In genomic region chr6:29858619-29859018, GRCm38 (mm10) we compare ENCODE assay signal across 13 mouse cellular contexts. TPM values are rescaled to one million over a fixed set of nuclear protein-coding genes. Genes with fewer than 3 reads are reported as not detected.
DNase-seq lines count a peak whose midpoint lies in the region; ATAC-seq and TF ChIP-seq lines count a peak whose summit lies in the region.
"Had no signal": no experiment of that assay in that cellular context is flagged by ENCODE, and none has a peak within 500 bp of the region (broad histone marks: within the 10 kb centered on the region; RNA-seq: fewer than 3 reads in every experiment).

No protein-coding gene starts in this region.

- TF ChIP-seq EP300 in lung, postnatal 0 days (IDR thresholded peaks at IDR 0.05): no peak

- no peaks in the 10 kb centered on the region for H3K9me3 ChIP-seq in heart, embryonic 10.5 days
- no peaks in the 10 kb centered on the region for H3K9me3 ChIP-seq in lung, postnatal 0 days (ENCODE audit: low read length)
- H3K9me3 ChIP-seq: hindbrain, embryonic 15.5 days; midbrain, embryonic 10.5 days had no signal

- WGBS in heart, embryonic 10.5 days: 52% methylated on average over 6 of the region's 6 CpGs
- WGBS in lung, postnatal 0 days: 56% methylated on average over 6 of the region's 6 CpGs
- WGBS in thymus, adult 2 months: 90% methylated on average over 6 of the region's 6 CpGs

- H3K4me2 ChIP-seq in lung, postnatal 0 days (replicated peaks; ENCODE audit: low read depth, low read length): no peak overlapping the region
- H3K4me2 ChIP-seq: hindbrain, embryonic 15.5 days had no signal

- no peaks in the 10 kb centered on the region for H3K27me3 ChIP-seq in heart, embryonic 10.5 days (ENCODE audit: insufficient read depth, poor library complexity, severe bottlenecking)
- no peaks in the 10 kb centered on the region for H3K27me3 ChIP-seq in lung, postnatal 0 days (replicated peaks; ENCODE audit: insufficient read depth, low read length)
- H3K27me3 ChIP-seq in thymus, adult 2 months (ENCODE audit: control insufficient read depth, insufficient read depth, low read length): no peaks in the 10 kb centered on the region
- H3K27me3 ChIP-seq: hindbrain, embryonic 15.5 days had no signal

- DNase-seq in heart, embryonic 10.5 days (ENCODE audit: low spot score): peak; percentile 93
- DNase-seq in heart, adult 8-10 months (ENCODE audit: low spot score): no peak
- no peak for DNase-seq in lung, postnatal 0 days (ENCODE audit: low spot score)
- DNase-seq in lung, postnatal 4 days: no peak
- DNase-seq in c-Kit-positive CD71-positive TER-119-negative erythroid progenitor cells, embryonic 14.5 days (ENCODE audit: low read depth): peak; percentile 74
- DNase-seq in urinary bladder, postnatal 14 days (ENCODE audit: low spot score): no peak
- DNase-seq in thymus, adult 2 months: no peak
- DNase-seq: B cell, adult 2 months; cerebellum, adult 8-10 months; lung, adult 18-20 months had no signal

- H3K4me3 ChIP-seq in heart, embryonic 10.5 days: no peak overlapping the region
- H3K4me3 ChIP-seq in lung, postnatal 0 days (ENCODE audit: low read depth, low read length): no peak overlapping the region
- H3K4me3 ChIP-seq in thymus, adult 2 months (ENCODE audit: control insufficient read depth, insufficient read depth, low read length): no peak overlapping the region
- H3K4me3 ChIP-seq: hindbrain, embryonic 15.5 days; midbrain, embryonic 10.5 days had no signal

- no peak for TF ChIP-seq POLR2A in thymus, adult 2 months (IDR thresholded peaks at IDR 0.05; ENCODE audit: control insufficient read depth, extremely low read depth, insufficient read depth, low read length, poor library complexity)

- no peak for TF ChIP-seq CTCF in lung, postnatal 0 days (IDR thresholded peaks at IDR 0.05)
- no peak for TF ChIP-seq CTCF in thymus, adult 2 months (IDR thresholded peaks at IDR 0.05; ENCODE audit: borderline replicate concordance, control insufficient read depth, extremely low read depth, insufficient read depth, low read length, poor library complexity)

- peak overlapping the region; percentile 69 for H3K27ac ChIP-seq in heart, embryonic 10.5 days
- H3K27ac ChIP-seq in lung, postnatal 0 days (ENCODE audit: low read length): no peak overlapping the region
- no peak overlapping the region for H3K27ac ChIP-seq in thymus, adult 2 months (ENCODE audit: control insufficient read depth, insufficient read depth, low read length)
- H3K27ac ChIP-seq: hindbrain, embryonic 15.5 days; midbrain, embryonic 10.5 days had no signal

- H3K36me3 ChIP-seq in heart, embryonic 10.5 days: 0 out of 2 replicates have a peak, but pooled peaks cover 6% of the 10 kb centered on the region
- no peaks in the 10 kb centered on the region for H3K36me3 ChIP-seq in lung, postnatal 0 days (ENCODE audit: insufficient read depth, low read length)
- no peaks in the 10 kb centered on the region for H3K36me3 ChIP-seq in thymus, adult 2 months (ENCODE audit: control insufficient read depth, insufficient read depth, low read length)
- H3K36me3 ChIP-seq: hindbrain, embryonic 15.5 days; midbrain, embryonic 10.5 days had no signal

- 0 out of 2 replicates have a peak overlapping the region, but pooled peaks have one; percentile 12 for H3K9ac ChIP-seq in lung, postnatal 0 days (replicated peaks; ENCODE audit: low read depth)
- H3K9ac ChIP-seq: hindbrain, embryonic 15.5 days had no signal

- ATAC-seq in lung, postnatal 0 days: no peak
- ATAC-seq in megakaryocyte progenitor cell, adult 5-6 weeks (replicated peaks; ENCODE audit: poor library complexity): peak; percentile 34; the same call in 1 of the 2 replicates

- peaks cover 30% of the 10 kb centered on the region for H3K4me1 ChIP-seq in heart, embryonic 10.5 days
- H3K4me1 ChIP-seq in lung, postnatal 0 days (ENCODE audit: insufficient read depth, low read depth, low read length): 0 out of 2 replicates have a peak, but pooled peaks cover 6% of the 10 kb centered on the region
- H3K4me1 ChIP-seq in thymus, adult 2 months (replicated peaks; ENCODE audit: control insufficient read depth, insufficient read depth, low read length): peaks cover 5% of the 10 kb centered on the region
- H3K4me1 ChIP-seq: hindbrain, embryonic 15.5 days had no signal

RNA-seq across cellular contexts. Expression of gene Strip2, which starts 58.2 kb away (rescaled TPM):
- polyA plus RNA-seq in heart, embryonic 10.5 days (2016; fragmentation: Nextera tagmentation; extraction: Ambion mirVana): 7.3 and 19.5 TPM in 2 replicates
- total RNA-seq in heart, adult 8-10 months (2022): 10 to 100 TPM; 51.6 to 63.6 (median 58.9) TPM
- 0.47 and 0.60 TPM in 2 replicates for polyA plus RNA-seq in lung, postnatal 0 days (2015; fragmentation: Nextera tagmentation; extraction: Ambion mirVana)
- 0.30 and 0.54 TPM in 2 replicates for total RNA-seq in megakaryocyte progenitor cell, adult 5-6 weeks (2015)
- total RNA-seq in megakaryocyte progenitor cell, adult 5-6 weeks (2017): 0.17 and 0.30 TPM in 2 replicates
- polyA plus RNA-seq in thymus, adult 2 months (2012; rRNA removed): 4.9 and 6.6 TPM in 2 replicates

Comparison
In these comparisons a context has a peak if more than half of its experiments do, and no peak if none do; other contexts are left out.
1. DNase-seq: peak in heart, embryonic 10.5 days (single experiment) and c-Kit-positive CD71-positive TER-119-negative erythroid progenitor cells, embryonic 14.5 days (single experiment); none in heart, adult 8-10 months (single experiment), lung, postnatal 0 days (single experiment), lung, postnatal 4 days (0 of 2), urinary bladder, postnatal 14 days (single experiment) and thymus, adult 2 months (single experiment).